In genomic region chr2:95119544-95119943, GRCm38 (mm10) we compare ENCODE assay signal across 21 mouse cellular contexts.
DNase-seq lines count a peak whose midpoint lies in the region; TF ChIP-seq lines count a peak whose summit lies in the region.
"Had no signal": no experiment of that assay in that cellular context is flagged by ENCODE, and none has a peak within 500 bp of the region (broad histone marks: within the 10 kb centered on the region; RNA-seq: fewer than 3 reads in every experiment).

No protein-coding gene starts in this region.

- no peaks in the 10 kb centered on the region for H3K9me3 ChIP-seq in forebrain, embryonic 10.5 days
- H3K9me3 ChIP-seq: embryonic facial prominence, embryonic 10.5 days; embryonic facial prominence, embryonic 12.5 days; forebrain, embryonic 13.5 days; forebrain, embryonic 15.5 days had no signal

- no peaks in the 10 kb centered on the region for H3K36me3 ChIP-seq in C2C12 (ENCODE audit: control insufficient read depth, insufficient read depth)
- no peaks in the 10 kb centered on the region for H3K36me3 ChIP-seq in forebrain, embryonic 10.5 days (replicated peaks)
- H3K36me3 ChIP-seq: embryonic facial prominence, embryonic 10.5 days; embryonic facial prominence, embryonic 12.5 days; forebrain, embryonic 15.5 days had no signal

- no peaks in the 10 kb centered on the region for H3K27me3 ChIP-seq in C2C12 (ENCODE audit: control insufficient read depth, insufficient read depth, insufficient read length)
- H3K27me3 ChIP-seq in forebrain, embryonic 10.5 days (ENCODE audit: poor library complexity, severe bottlenecking): no peaks in the 10 kb centered on the region
- H3K27me3 ChIP-seq: embryonic facial prominence, embryonic 12.5 days; forebrain, embryonic 13.5 days; forebrain, embryonic 15.5 days; Patski had no signal

- no peak for DNase-seq in gastrocnemius, adult 18-20 months (ENCODE audit: low spot score)
- DNase-seq in natural killer cell, adult 2 months (ENCODE audit: low spot score in 2 of 2): no peak
- DNase-seq in forebrain, embryonic 10.5 days (ENCODE audit: extremely low spot score, low spot score): no peak
- DNase-seq: adrenal gland, adult 8-10 months; adrenal gland, postnatal 14 days; adrenal gland, postnatal 36 days; B cell, adult 2 months; cerebellum, adult 11-12 months; cerebellum, adult 2 months; cerebellum, adult 9-10 months; cerebellum, postnatal 10 days; cerebellum, postnatal 25 days; forebrain, postnatal 0 days had no signal

- H3K27ac ChIP-seq in embryonic fibroblast, embryonic 13.5 days (ENCODE audit: insufficient read depth, low read length): peak overlapping the region; percentile 84
- H3K27ac ChIP-seq in forebrain, embryonic 10.5 days: no peak overlapping the region
- H3K27ac ChIP-seq: embryonic facial prominence, embryonic 10.5 days; embryonic facial prominence, embryonic 12.5 days; forebrain, embryonic 13.5 days; forebrain, embryonic 15.5 days had no signal

- no peak for TF ChIP-seq POLR2A in embryonic fibroblast, embryonic 13.5 days (IDR thresholded peaks at IDR 0.05; ENCODE audit: low read depth, low read length)

- H3K79me3 ChIP-seq in C2C12 (ENCODE audit: low read depth): no peaks in the 10 kb centered on the region

- H3K4me1 ChIP-seq in embryonic fibroblast, embryonic 13.5 days (ENCODE audit: control insufficient read depth, insufficient read depth, low read length): peaks cover 3% of the 10 kb centered on the region
- no peaks in the 10 kb centered on the region for H3K4me1 ChIP-seq in forebrain, embryonic 10.5 days
- H3K4me1 ChIP-seq: forebrain, embryonic 13.5 days; forebrain, embryonic 15.5 days had no signal

- H3K4me3 ChIP-seq in C2C12 (ENCODE audit: insufficient read depth, poor library complexity, severe bottlenecking): no peak overlapping the region
- no peak overlapping the region for H3K4me3 ChIP-seq in embryonic fibroblast, embryonic 13.5 days (ENCODE audit: insufficient read depth, low read length)
- no peak overlapping the region for H3K4me3 ChIP-seq in forebrain, embryonic 10.5 days
- H3K4me3 ChIP-seq: embryonic facial prominence, embryonic 10.5 days; embryonic facial prominence, embryonic 12.5 days; erythroblast, embryonic 14.5 days; forebrain, embryonic 13.5 days; forebrain, embryonic 15.5 days had no signal

- H3K79me2 ChIP-seq in C2C12 (ENCODE audit: control insufficient read depth, insufficient read depth): no peaks in the 10 kb centered on the region

- no peak for TF ChIP-seq CTCF in C2C12 (IDR thresholded peaks at IDR 0.05; ENCODE audit: control insufficient read depth, insufficient read depth, insufficient read length)
- TF ChIP-seq CTCF in embryonic fibroblast, embryonic 13.5 days (IDR thresholded peaks at IDR 0.05; ENCODE audit: borderline replicate concordance, insufficient read depth, low read length): no peak

- H3ac ChIP-seq in C2C12 (ENCODE audit: control insufficient read depth, insufficient read length, low read depth): no peak overlapping the region

TF ChIP-seq in C2C12, 6 proteins besides CTCF, POLR2A, EP300 and RAD21:
- TF ChIP-seq CEBPB (IDR thresholded peaks at IDR 0.05; ENCODE audit: low read depth) (peak; percentile 49), MYOD1 (IDR thresholded peaks at IDR 0.05; ENCODE audit: control insufficient read depth, insufficient read length, low read depth) (no peak)
